Mouse (Mus musculus) E14TG2a.4 (cell line): ENCODE measurements around the gene Casc3.

ENCODE experiments used
- CTCF ChIP-seq: conservative IDR thresholded peaks from 2 replicates; pipeline ENCODE4 v1.5.1; 2014; ENCODE audit warnings: low read length
- POU5F1 ChIP-seq: IDR thresholded peaks from 2 replicates; pipeline ENCODE4 v1.6.1; 2014; ENCODE audit warnings: low read length, borderline replicate concordance

GRCm38 (mm10) chr11:98755726-98756380, 48.9 kb upstream of the Casc3 start:
- no peak for TF ChIP-seq CTCF
- no peak for TF ChIP-seq POU5F1
